In the genomic region with DNA sequence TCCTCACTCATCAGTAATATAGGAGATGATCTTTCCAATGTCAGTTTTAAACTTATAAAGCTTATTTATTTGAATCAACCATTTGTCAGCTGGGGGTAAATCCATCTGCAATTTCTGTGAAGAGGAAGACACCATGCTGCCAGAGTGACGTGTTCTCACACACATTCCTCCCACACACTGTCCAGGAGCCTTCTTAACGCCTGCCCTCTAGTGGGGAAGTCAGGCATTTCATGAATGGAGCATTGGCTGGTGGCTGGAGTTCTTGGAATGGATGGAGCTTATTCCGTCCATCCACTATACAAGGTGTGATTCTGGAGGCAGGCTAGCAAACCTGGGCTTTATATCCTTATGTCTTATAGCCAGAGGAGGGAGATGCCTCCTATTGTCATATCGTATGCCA, we compare ENCODE assay signal across 7 mouse cellular contexts. TPM values are rescaled to one million over a fixed set of nuclear protein-coding genes. Genes with fewer than 3 reads are reported as not detected.
DNase-seq lines count a peak whose midpoint lies in the region; ATAC-seq and TF ChIP-seq lines count a peak whose summit lies in the region.

No protein-coding gene starts in this region.

- H3K4me2 ChIP-seq in lung, postnatal 0 days (replicated peaks; ENCODE audit: low read depth, low read length) = no peak overlapping the region

- no peak overlapping the region for H3K27ac ChIP-seq in lung, postnatal 0 days (ENCODE audit: low read length)

- no peak overlapping the region for H3K4me3 ChIP-seq in G1E (ENCODE audit: low read depth, low read length)
- H3K4me3 ChIP-seq in lung, postnatal 0 days (ENCODE audit: low read depth, low read length) = no peak overlapping the region

- WGBS in lung, postnatal 0 days = 26% methylated on average over 4 of the region's 4 CpGs

- TF ChIP-seq EP300 in lung, postnatal 0 days (IDR thresholded peaks at IDR 0.05) = no peak

- no peaks in the 10 kb centered on the region for H3K4me1 ChIP-seq in G1E (ENCODE audit: insufficient read depth, low read depth, low read length)
- no peaks in the 10 kb centered on the region for H3K4me1 ChIP-seq in lung, postnatal 0 days (ENCODE audit: insufficient read depth, low read depth, low read length)

- no peaks in the 10 kb centered on the region for H3K27me3 ChIP-seq in G1E (ENCODE audit: insufficient read depth, low read length)
- no peaks in the 10 kb centered on the region for H3K27me3 ChIP-seq in lung, postnatal 0 days (replicated peaks; ENCODE audit: insufficient read depth, low read length)

- DNase-seq in G1E (ENCODE audit: low spot score) = peak; percentile 60
- peak; percentile 86 for DNase-seq in adrenal gland, adult 2 months
- peak; percentile 86 for DNase-seq in embryo, embryonic 10 days (ENCODE audit: low spot score)
- peak; percentile 26 for DNase-seq in gonadal fat pad, adult 2 months (ENCODE audit: low read depth)
- peak; percentile 88 to 95 for DNase-seq in layer of hippocampus, adult 18-20 months (ENCODE audit: low spot score in 2 of 2)
- DNase-seq in lung, postnatal 0 days (ENCODE audit: low spot score) = peak; percentile 85
- DNase-seq in right cerebral cortex, adult 2 months (ENCODE audit: low spot score in 2 of 2) = peak; percentile 92 to 97

- no peaks in the 10 kb centered on the region for H3K9me3 ChIP-seq in G1E (replicated peaks)
- H3K9me3 ChIP-seq in lung, postnatal 0 days (ENCODE audit: low read length) = no peaks in the 10 kb centered on the region

- H3K36me3 ChIP-seq in G1E (replicated peaks) = peaks cover 92% of the 10 kb centered on the region
- peaks cover 42% of the 10 kb centered on the region for H3K36me3 ChIP-seq in lung, postnatal 0 days (ENCODE audit: insufficient read depth, low read length)

- peak; percentile 92 for TF ChIP-seq CTCF in G1E (IDR thresholded peaks at IDR 0.05; ENCODE audit: low read depth, low read length)
- peak; percentile 93 for TF ChIP-seq CTCF in lung, postnatal 0 days (IDR thresholded peaks at IDR 0.05)

- no peak overlapping the region for H3K9ac ChIP-seq in lung, postnatal 0 days (replicated peaks; ENCODE audit: low read depth)

- no peak for ATAC-seq in G1E (ENCODE audit: extremely low read depth, insufficient number of reproducible peaks, low FRiP score, poor library complexity, severe bottlenecking)
- peak; percentile 54 for ATAC-seq in lung, postnatal 0 days

RNA-seq across cellular contexts. Expression of a gene that starts 37.0 kb away (rescaled TPM):
- 28.1 and 31.4 TPM in 2 replicates for total RNA-seq in G1E (2014; fragmentation: Nextera tagmentation)
- 36.3 and 37.9 TPM in 2 replicates for total RNA-seq in G1E (2017)
- 9.4 and 11.5 TPM in 2 replicates for polyA plus RNA-seq in G1E (2012)
- 10 to 100 TPM; 37.9 to 50.1 TPM for total RNA-seq in adrenal gland, adult 2 months (2021)
- 10.7 and 12.5 TPM in 2 replicates for polyA plus RNA-seq in adrenal gland, adult 2 months (2012; rRNA removed)
- polyA plus RNA-seq in gonadal fat pad, adult 2 months (2012; rRNA removed) = 20.7 and 22.1 TPM in 2 replicates
- total RNA-seq in layer of hippocampus, adult 18-20 months (2021) = 10 to 100 TPM; 93.0 to 96.5 TPM
- polyA plus RNA-seq in lung, postnatal 0 days (2015; fragmentation: Nextera tagmentation; extraction: Ambion mirVana) = 18.9 and 19.4 TPM in 2 replicates

Comparison
In these comparisons a context has a peak if more than half of its experiments do, and no peak if none do; other contexts are left out.
1. DNase-seq: peak in every context shown above with its lines; median percentile 94 in right cerebral cortex, adult 2 months; 92 in layer of hippocampus, adult 18-20 months; 86 in adrenal gland, adult 2 months; 86 in embryo, embryonic 10 days; 85 in lung, postnatal 0 days; 60 in G1E; 26 in gonadal fat pad, adult 2 months.